Mouse (Mus musculus) liver, adult 2 months (tissue): ENCODE measurements at regions not wholly inside any gene's neighbourhood (a gene's known extent, or its start where the extent isn't known, plus 50 kb on each side); places are given as distances from the start of the nearest gene placed in this dataset.

ENCODE experiments used
- DNase-seq: peaks from one replicate; pipeline ENCODE4 v3.0.0-alpha.2; 2011; ENCODE audit warnings: low read depth, low spot score; ENCODE audit errors: extremely low read depth
- H3K27ac ChIP-seq: fragments of 200-500 bp; replicated peaks from 2 replicates; pipeline ENCODE4 v1.5.1; 2012; ENCODE audit warnings: low read depth, mild to moderate bottlenecking, control low read depth, inconsistent platforms, low read length; ENCODE audit not compliant: insufficient read depth
- H3K27me3 ChIP-seq: fragments of 200-500 bp; 2 replicates; pipeline ENCODE4 v1.6.1; 2012; ENCODE audit warnings: mild to moderate bottlenecking, moderate library complexity, low read length, inconsistent platforms; ENCODE audit not compliant: control insufficient read depth, insufficient read depth
- H3K36me3 ChIP-seq: fragments of 200-500 bp; 2 replicates; pipeline ENCODE4 v1.6.1; 2012; ENCODE audit warnings: low read length, inconsistent platforms; ENCODE audit not compliant: control insufficient read depth, insufficient read depth
- H3K4me1 ChIP-seq: fragments of 200-500 bp; 2 replicates; pipeline ENCODE4 v1.6.1; 2011; ENCODE audit warnings: low read length; ENCODE audit not compliant: control insufficient read depth, insufficient read depth
- H3K4me3 ChIP-seq: fragments of 200-500 bp; 2 replicates; pipeline ENCODE4 v1.5.1; 2011; ENCODE audit warnings: low read depth, mild to moderate bottlenecking, control low read depth, low read length, moderate library complexity; ENCODE audit not compliant: insufficient read depth
- H3K79me2 ChIP-seq: fragments of 200-500 bp; 2 replicates; pipeline ENCODE4 v1.6.1; 2012; ENCODE audit warnings: inconsistent platforms, mild to moderate bottlenecking, low read length, moderate library complexity; ENCODE audit not compliant: control insufficient read depth, insufficient read depth
- H3K9ac ChIP-seq: fragments of 200-500 bp; 2 replicates; pipeline ENCODE4 v1.6.1; 2012; ENCODE audit warnings: low read depth, mild to moderate bottlenecking, control low read depth, inconsistent platforms, low read length
- CTCF ChIP-seq: fragments of 200-500 bp; IDR thresholded peaks from 2 replicates; pipeline ENCODE4 v1.5.1; 2011; ENCODE audit warnings: low read depth, low read length, control low read depth
- POLR2A ChIP-seq: fragments of 200-500 bp; IDR thresholded peaks from 2 replicates; pipeline ENCODE4 v1.6.1; 2011; ENCODE audit warnings: low read length, control low read depth; ENCODE audit not compliant: insufficient read depth; ENCODE audit errors: extremely low read depth
- WGBS: fragments of 180-500 bp; shearing (Covaris S2); methylation state at CpG from one replicate; pipeline ENCODE4 v1.1.7; 2018; 5-methylcytosine and 5-hydroxymethylcytosine counted together

- Histone ChIP-seq H3K4me1 (no peaks in the 10 kb centered on the region), H3K36me3 (no peaks in the 10 kb centered on the region), H3K79me2 (no peaks in the 10 kb centered on the region), H3K27me3 (no peaks in the 10 kb centered on the region), H3K27ac (no peak overlapping the region), H3K9ac (no peak overlapping the region), H3K4me3 (no peak overlapping the region)
- TF ChIP-seq POLR2A, result no peak
- TF ChIP-seq CTCF, result no peak
- 91% methylated on average over 6 of the region's 6 CpGs for WGBS
- no peak for DNase-seq
Observed at GRCm38 (mm10) chr13:101611725-101612124, 156.3 kb downstream of the Pik3r1 start.

GRCm38 (mm10) chr13:101606184-101606730 is 161.8 kb downstream of the Pik3r1 start:
- no peak overlapping the region for H3K27ac ChIP-seq
- H3K27me3 ChIP-seq, result no peaks in the 10 kb centered on the region
- no peak overlapping the region for H3K4me3 ChIP-seq
- H3K4me1 ChIP-seq, result no peaks in the 10 kb centered on the region
- DNase-seq, result no peak
- 92% methylated on average over 1 of the region's 1 CpGs for WGBS
- H3K79me2 ChIP-seq, result no peaks in the 10 kb centered on the region
- no peak overlapping the region for H3K9ac ChIP-seq
- no peaks in the 10 kb centered on the region for H3K36me3 ChIP-seq
- TF ChIP-seq POLR2A, result no peak
- no peak for TF ChIP-seq CTCF

- WGBS, result 94% methylated on average over 4 of the region's 4 CpGs
- no peaks in the 10 kb centered on the region for H3K27me3 ChIP-seq
- DNase-seq, result no peak
- no peaks in the 10 kb centered on the region for H3K4me1 ChIP-seq
- no peak overlapping the region for H3K27ac ChIP-seq
- H3K9ac ChIP-seq, result no peak overlapping the region
- TF ChIP-seq POLR2A, result no peak
- no peak for TF ChIP-seq CTCF
- no peak overlapping the region for H3K4me3 ChIP-seq
- no peaks in the 10 kb centered on the region for H3K79me2 ChIP-seq
- H3K36me3 ChIP-seq, result no peaks in the 10 kb centered on the region
Observed at GRCm38 (mm10) chr13:101605685-101606084, 162.3 kb downstream of the Pik3r1 start.

- no peak overlapping the region for H3K27ac ChIP-seq
- H3K4me3 ChIP-seq, result no peak overlapping the region
- no peak for DNase-seq
- 63% methylated on average over 4 of the region's 4 CpGs for WGBS
- H3K9ac ChIP-seq, result no peak overlapping the region
- H3K4me1 ChIP-seq, result no peaks in the 10 kb centered on the region
- TF ChIP-seq CTCF (no peak), POLR2A (no peak)
- H3K27me3 ChIP-seq, result no peaks in the 10 kb centered on the region
- H3K36me3 ChIP-seq, result no peaks in the 10 kb centered on the region
- no peaks in the 10 kb centered on the region for H3K79me2 ChIP-seq
Observed at GRCm38 (mm10) chr13:101605051-101605450, 163.0 kb downstream of the Pik3r1 start.

DNA sequence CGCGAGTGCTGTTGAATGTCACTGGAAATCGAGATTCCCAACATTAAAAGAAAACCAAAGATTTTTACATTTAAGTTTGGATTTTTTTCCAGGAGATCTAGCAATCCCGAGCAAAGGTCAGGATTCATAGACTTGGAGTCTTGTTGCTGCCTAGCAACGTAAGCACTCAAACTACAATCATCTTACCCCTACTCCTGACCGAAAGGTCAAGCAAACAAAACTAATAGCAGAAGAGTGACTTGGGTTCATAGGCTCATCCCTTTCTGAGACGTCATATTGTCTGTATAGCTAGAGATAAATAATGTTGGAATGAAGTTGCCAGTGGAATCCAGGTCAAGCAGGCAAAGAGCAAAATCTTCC is 169.9 kb downstream of the Pik3r1 start:
- Histone ChIP-seq H3K4me3 (no peak overlapping the region), H3K4me1 (peaks cover 9% of the 10 kb centered on the region; the same call in 1 of the 2 replicates), H3K9ac (no peak overlapping the region), H3K27me3 (no peaks in the 10 kb centered on the region), H3K79me2 (no peaks in the 10 kb centered on the region), H3K27ac (no peak overlapping the region), H3K36me3 (no peaks in the 10 kb centered on the region)
- TF ChIP-seq POLR2A, result no peak
- no peak for TF ChIP-seq CTCF
- WGBS, result 21% methylated on average over 7 of the region's 7 CpGs
- peak; percentile 66 for DNase-seq

DNA sequence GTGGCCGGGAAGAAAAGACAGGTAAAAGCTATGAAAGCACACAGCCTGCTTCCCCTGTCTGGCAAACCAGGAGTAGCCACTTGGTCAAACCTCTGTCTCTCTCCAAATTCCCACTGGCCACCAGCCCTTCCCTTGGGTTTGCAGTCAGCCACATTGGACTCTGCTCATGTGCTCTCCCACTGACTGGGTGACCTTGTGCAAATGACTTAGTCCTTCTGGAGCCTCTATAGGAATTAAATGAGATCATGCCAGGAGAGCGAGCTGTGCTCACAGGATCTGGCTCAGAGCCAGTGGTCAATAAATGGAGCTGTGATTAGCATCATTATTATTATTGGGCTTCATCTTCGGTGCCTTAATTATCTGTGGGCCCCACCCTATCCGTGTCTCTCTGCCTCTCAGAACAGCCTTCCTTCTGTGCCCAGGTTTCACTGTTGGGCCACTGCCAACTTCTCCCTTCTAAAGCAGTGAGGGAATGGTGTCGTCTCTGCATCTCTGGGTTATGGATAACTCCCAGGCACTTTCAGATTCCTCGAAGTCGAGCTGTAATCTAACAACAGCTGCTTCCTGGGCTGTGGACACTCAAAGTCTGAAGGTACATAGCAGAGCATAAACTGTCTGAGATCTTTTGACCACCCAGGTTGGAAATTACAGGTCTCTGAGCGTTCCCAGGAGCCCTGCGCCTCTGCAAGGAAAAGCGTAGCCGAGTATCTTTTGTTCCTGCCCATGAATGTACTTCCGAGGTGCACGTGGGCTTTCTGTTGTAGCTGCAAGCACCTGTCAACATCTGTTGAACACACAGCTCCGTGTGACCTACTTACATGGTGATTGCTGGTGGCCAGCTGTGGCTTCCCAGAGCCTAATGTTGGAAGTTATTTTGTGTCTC is 170.5 kb downstream of the Pik3r1 start:
- Histone ChIP-seq H3K79me2 (no peaks in the 10 kb centered on the region), H3K4me3 (no peak overlapping the region), H3K4me1 (peaks cover 9% of the 10 kb centered on the region; the same call in 1 of the 2 replicates), H3K27ac (no peak overlapping the region), H3K9ac (no peak overlapping the region), H3K27me3 (no peaks in the 10 kb centered on the region), H3K36me3 (no peaks in the 10 kb centered on the region)
- WGBS, result 50% methylated on average over 14 of the region's 14 CpGs
- TF ChIP-seq POLR2A, result no peak
- no peak for TF ChIP-seq CTCF
- peak; percentile 31 for DNase-seq
